Mouse (Mus musculus): ENCODE data around the gene Riok2. TPM values are rescaled to one million over a fixed set of nuclear protein-coding genes. Genes with fewer than 3 reads are reported as not detected.

Riok2 gene
- total RNA-seq, 1 experiment from 2014 or later, result 82.4 TPM

DNA sequence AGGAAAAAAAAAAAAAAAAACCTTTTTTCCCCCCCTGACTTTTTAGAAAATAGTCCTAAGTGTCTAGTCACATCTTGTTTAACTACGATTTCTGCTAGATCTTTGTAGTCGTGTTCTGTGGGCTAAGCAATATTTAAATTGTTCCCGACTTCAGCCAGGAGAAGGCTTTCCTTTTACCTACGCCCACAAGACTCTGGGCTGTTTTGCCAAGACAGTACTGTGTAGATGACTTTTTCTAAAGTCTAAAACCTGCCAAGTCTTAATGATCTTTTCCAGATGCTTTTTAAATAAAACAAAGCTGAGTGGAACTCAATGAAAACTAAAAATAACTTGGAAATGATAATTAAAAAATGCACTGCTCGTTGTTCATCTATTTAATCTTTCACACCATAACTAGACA lies 28.9 kb downstream of the Riok2 start:
- no peak for ATAC-seq (replicated peaks in 1 of 2; ENCODE audit: insufficient read depth in 1 of 2, low FRiP score in 2 of 2, low TSS enrichment in 1 of 2, low read depth in 1 of 2, poor library complexity in 2 of 2, severe bottlenecking in 2 of 2)

DNA sequence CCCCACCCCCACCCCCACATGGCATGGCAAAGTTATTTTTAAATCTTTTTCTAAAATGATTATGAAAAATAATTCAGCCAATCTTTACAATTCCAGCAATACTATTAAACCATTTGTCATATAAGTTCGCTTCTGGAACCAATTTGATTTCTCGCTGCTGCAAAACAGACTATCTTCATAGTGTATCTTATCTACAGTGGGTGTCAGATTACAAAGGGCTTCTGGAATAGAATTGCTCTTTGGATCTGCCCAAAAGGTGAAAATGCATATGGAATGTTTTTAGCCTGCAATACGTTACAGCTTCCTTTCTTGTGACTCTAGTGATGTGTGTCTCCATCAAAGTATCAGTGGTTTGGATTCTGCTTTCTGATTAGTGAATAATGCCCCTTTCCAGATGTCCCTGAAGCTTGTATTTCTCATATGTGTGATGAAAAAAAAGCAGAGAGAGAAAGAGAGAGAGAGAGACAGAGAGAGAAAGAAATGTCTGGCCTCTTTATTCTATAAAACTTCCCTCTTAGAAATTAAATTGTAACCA lies 29.5 kb downstream of the Riok2 start:
- ATAC-seq (replicated peaks in 1 of 2; ENCODE audit: insufficient read depth in 1 of 2, low FRiP score in 2 of 2, low TSS enrichment in 1 of 2, low read depth in 1 of 2, poor library complexity in 2 of 2, severe bottlenecking in 2 of 2), result no peak

DNA sequence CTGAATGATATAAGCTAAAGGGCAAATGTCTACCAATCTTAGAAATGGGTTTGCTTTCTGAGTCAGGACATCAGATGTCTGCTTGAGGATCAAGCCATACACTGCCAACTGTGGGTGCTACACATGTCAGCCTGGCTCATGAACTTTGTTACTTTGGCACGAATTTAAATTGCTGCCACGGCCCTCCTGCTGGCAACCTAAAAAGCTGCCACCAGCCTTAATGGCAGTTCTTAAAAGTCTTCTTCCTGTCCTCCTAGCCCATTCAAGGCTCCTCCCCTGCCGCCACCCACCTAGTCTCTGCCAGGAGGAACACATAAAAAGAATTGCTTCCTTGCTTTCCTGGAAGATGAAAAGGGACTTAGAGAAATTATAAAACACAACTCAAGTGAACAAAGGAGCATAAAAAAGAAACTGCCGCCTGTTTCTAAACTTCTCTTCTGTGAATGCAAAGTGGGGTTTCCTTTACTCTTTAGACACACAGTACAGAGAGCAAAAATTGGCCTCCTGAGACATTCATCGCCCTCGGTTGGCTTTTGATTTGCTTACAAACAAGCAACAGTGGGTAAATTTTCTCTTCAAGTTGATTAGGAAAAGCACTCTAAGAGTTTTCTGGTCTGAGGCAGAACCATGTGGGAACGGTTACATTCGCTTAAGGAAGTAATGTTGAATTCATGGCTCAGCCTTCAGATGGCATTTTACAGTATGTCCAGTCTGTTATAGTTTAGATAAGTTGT lies 30.9 kb downstream of the Riok2 start:
- peak in 1 of 2 experiments; percentile 38; a peak in 1 of 4 replicates for ATAC-seq (replicated peaks in 1 of 2; ENCODE audit: insufficient read depth in 1 of 2, low FRiP score in 2 of 2, low TSS enrichment in 1 of 2, low read depth in 1 of 2, poor library complexity in 2 of 2, severe bottlenecking in 2 of 2)

DNA sequence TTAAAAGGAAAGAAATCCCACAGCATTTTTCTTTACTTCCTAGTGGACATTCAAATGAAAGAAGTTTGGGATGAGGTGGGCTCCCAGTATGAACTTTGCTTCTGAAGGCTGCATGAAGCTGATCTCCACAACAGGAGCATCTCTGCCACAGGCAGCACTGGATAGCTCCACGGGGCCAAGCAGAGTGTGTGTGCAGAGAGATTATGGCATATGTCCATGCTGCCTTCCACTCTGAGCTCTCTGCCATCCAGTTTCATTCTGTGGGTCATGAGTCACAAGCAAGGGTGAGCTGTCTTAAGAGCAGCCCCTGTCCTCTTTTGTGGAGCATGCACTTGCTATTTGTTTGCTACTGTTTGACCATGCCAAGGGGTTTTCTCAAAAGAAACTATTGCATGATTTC lies 31.5 kb downstream of the Riok2 start:
- no peak for ATAC-seq (replicated peaks in 1 of 2; ENCODE audit: insufficient read depth in 1 of 2, low FRiP score in 2 of 2, low TSS enrichment in 1 of 2, low read depth in 1 of 2, poor library complexity in 2 of 2, severe bottlenecking in 2 of 2)

DNA sequence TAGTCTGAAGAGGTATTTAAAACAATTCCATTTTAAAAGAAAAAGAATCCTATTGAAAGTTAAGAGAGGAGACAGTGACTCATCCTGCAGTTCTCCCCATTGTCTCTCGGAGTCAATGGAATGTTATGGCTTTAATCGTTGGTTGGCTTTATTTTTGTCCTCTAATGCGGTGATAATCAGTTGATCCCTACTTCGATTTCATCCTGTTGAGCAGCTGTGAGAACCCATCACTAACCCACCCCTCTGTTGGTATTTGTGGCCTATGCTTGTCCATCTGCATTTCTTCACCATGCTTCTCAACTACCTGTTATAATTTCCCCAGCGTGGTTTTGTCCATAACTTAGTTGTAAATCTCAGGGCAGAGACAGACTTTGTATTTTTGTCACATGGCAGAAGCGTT lies 34.0 kb downstream of the Riok2 start:
- ATAC-seq (replicated peaks in 1 of 2; ENCODE audit: insufficient read depth in 1 of 2, low FRiP score in 2 of 2, low TSS enrichment in 1 of 2, low read depth in 1 of 2, poor library complexity in 2 of 2, severe bottlenecking in 2 of 2), result no peak

DNA sequence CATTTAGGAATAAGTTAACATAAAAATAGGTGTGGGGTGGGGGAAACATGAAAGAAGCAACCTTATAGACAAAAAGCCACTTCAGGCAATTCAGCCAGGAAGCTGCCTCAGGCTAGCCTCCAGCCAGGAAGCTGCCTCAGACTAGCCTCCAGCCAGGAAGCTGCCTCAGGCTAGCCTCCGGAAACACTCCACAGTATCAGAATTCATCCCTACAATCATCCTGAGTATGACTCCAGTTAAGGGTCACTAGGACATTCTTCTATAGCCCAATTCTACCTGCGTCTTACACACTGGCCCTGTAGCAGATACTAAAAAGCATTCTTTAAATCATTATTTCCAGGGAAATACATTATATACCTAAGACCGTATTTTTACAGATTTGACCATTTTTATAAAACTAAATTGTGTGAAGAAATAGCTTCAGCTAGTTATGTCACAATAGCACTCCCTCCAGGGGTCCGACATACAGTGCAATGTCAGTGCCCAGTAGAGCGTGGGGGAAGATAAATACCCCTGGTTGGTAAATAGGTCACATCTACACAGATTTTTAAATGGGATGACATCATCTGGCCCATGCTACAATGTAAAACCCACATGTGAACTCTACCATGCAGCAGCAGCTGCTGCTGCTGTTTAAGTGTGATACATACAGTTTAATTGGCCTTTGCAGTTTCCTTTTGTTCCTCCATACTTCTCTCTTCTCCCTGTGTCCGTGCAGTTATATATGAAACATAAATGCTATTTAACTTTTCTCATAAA lies 34.8 kb downstream of the Riok2 start:
- ATAC-seq (replicated peaks in 1 of 2; ENCODE audit: insufficient read depth in 1 of 2, low FRiP score in 2 of 2, low TSS enrichment in 1 of 2, low read depth in 1 of 2, poor library complexity in 2 of 2, severe bottlenecking in 2 of 2), result no peak

DNA sequence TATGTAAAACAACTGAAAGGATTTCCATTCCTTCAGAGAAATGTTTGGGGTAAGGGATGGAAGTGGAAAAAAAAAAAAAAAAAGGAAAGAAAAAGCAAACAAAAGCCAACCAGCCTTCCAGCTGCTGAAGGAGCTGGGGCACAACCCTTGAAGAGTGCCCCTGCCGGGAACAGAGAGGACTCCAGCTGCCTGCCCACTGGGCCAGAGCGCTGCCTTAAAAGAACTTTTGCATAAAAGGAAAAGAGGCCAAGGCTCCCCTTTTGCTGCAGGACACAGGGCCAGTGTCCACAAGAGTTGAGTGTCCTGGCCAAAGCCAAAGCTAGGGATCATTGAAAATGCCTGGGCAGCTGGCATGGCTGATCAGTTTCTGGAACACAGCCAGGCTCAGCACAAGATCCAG lies 35.5 kb downstream of the Riok2 start:
- no peak for ATAC-seq (replicated peaks in 1 of 2; ENCODE audit: insufficient read depth in 1 of 2, low FRiP score in 2 of 2, low TSS enrichment in 1 of 2, low read depth in 1 of 2, poor library complexity in 2 of 2, severe bottlenecking in 2 of 2)

DNA sequence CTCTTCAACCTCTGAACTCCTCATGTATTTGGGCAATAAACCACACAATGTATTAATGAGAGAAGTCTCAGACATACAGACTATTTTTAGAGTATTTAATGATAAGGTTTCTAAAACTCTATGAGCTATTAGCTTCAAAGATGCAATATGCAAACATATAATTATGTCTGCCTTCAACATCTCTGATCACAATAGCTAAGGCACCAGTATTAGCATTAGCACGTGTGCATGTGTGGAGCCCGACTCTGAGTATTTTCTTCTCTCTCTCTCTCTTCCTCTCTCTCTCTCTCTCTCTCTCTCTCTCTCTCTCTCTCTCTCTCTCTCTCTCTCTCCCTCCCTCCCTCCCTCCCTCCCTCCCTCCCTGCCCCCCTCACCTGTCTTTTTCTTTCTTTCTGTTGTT lies 37.3 kb downstream of the Riok2 start:
- no peak for ATAC-seq (replicated peaks in 1 of 2; ENCODE audit: insufficient read depth in 1 of 2, low FRiP score in 2 of 2, low TSS enrichment in 1 of 2, low read depth in 1 of 2, poor library complexity in 2 of 2, severe bottlenecking in 2 of 2)

DNA sequence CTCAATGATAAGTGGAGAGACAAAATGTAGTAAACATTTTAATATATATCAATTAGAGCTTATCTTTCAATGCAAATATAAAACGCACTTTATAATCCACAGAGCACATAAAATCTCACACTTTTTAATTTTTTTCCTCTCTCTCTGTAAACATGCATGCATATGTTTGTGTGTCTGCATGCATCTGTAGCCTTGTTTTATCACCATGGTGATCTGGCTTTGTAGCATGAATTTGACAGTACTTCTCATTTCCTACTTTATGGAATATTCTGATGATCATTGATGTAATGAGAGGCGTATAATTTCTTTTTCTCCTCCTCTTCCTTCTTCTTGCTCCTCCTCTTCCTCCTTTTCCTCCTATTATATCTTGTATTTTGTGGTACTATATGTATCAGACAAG lies 38.1 kb downstream of the Riok2 start:
- no peak for ATAC-seq (replicated peaks in 1 of 2; ENCODE audit: insufficient read depth in 1 of 2, low FRiP score in 2 of 2, low TSS enrichment in 1 of 2, low read depth in 1 of 2, poor library complexity in 2 of 2, severe bottlenecking in 2 of 2)

DNA sequence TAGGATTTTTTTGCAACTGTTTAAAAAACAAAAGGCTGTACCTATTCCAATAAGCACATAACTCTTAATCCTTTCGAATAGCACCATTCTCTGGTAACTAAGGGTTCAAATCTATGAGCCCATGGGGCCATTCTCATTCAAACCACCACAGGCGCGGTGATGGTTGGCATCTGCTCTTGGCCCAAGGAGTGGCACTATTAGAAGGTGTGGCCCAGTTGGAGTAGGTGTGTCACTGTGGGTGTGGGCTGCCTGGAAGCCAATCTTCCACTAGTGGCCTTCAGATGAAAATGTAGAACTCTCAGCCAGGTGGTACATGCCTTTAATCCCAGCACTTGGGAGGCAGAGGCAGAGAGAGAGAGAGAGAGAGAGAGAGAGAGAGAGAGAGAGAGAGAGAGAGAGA lies 40.1 kb downstream of the Riok2 start:
- ATAC-seq (replicated peaks in 1 of 2; ENCODE audit: insufficient read depth in 1 of 2, low FRiP score in 2 of 2, low TSS enrichment in 1 of 2, low read depth in 1 of 2, poor library complexity in 2 of 2, severe bottlenecking in 2 of 2), result no peak

DNA sequence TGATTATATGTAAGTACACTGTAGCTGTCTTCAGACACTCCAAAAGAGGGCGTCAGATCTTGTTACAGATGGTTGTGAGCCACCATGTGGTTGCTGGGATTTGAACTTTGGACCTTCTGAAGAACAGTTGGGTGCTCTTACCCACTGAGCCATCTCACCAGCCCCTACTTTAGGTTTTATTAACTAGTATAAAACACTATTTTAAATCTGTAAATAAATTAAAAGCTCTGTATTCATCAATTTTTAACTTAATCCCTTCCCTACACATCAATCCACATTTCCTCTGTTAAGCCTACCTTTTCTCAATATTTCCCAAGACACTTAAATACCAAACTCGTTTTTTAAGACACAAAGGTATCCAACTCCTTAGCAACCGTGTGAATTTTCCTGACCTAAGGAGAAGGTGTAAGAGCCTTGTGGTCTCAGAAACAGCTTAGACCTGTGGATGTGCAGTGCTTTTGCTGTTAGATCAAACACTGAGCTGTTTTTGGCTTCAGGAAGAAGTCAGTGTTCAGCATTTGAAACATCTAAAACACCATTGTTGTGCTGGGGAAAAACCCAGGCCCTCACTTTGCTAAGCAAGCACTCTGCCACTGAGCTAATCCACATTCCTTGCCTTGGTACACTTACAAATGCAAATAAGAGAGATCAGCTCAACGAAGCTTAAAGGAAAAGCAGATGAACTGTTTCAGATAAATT lies 50.6 kb downstream of the Riok2 start:
- no peak for ATAC-seq (replicated peaks in 1 of 2; ENCODE audit: insufficient read depth in 1 of 2, low FRiP score in 2 of 2, low TSS enrichment in 1 of 2, low read depth in 1 of 2, poor library complexity in 2 of 2, severe bottlenecking in 2 of 2)

DNA sequence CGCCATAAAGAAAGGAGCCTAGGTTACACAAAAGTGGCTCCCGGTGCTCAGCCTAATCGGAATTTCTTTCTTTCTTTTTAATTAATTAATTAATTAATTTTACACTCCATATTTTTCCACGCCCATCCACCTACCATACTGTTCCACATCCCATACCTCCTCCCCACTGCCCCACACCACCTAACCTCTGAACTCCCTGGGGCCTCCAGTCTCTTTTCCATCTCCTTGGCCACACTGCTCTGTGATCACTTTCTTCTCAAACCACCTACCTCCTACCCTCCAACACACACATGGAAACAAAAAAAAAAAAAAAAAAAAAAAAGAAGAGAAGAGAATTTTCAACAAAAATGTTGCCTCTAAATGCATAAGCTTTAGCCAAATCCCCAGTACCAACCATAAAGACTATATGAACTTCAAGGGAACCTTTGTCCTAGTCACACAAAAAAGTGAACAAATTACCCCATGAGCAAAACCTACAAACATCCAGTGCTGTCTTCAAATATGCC lies 51.3 kb downstream of the Riok2 start:
- ATAC-seq (replicated peaks in 1 of 2; ENCODE audit: insufficient read depth in 1 of 2, low FRiP score in 2 of 2, low TSS enrichment in 1 of 2, low read depth in 1 of 2, poor library complexity in 2 of 2, severe bottlenecking in 2 of 2), result no peak

DNA sequence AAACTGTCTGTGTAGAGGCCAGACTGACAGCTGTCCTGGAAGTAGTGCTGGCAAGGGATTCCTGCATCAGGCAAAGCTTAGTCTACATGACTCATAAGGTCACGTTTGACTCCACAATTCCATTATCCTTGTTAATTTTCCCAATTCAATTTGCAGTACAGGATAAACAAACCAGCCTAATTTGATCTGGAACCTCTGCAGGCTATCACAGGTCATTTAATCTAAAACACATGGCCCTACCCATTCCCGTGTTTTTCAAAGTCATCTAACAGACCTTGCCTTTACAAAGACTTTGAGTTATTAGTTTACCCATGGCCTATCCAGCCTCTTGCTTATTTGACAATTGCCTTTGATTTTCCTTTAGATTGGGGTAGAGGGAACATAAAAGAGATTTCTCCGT lies 51.8 kb downstream of the Riok2 start:
- ATAC-seq (replicated peaks in 1 of 2; ENCODE audit: insufficient read depth in 1 of 2, low FRiP score in 2 of 2, low TSS enrichment in 1 of 2, low read depth in 1 of 2, poor library complexity in 2 of 2, severe bottlenecking in 2 of 2), result no peak

DNA sequence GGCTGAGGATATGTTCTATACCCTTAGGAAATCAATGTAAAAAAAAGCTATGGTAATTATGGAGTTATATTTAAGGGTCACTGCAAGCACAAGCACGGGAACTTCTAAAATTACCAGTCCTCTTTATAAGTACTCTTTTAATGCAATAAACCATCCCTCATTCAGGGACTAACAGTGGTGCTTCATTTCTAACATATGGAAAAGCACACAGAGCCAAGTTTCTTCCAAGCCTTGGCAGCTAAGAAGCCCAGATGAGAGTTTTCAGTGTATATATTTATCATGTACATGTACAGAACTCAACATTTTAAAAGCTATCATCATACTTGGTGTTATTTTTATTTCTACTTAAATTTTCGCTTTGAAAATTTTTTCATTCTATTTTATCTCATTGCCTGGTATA lies 54.8 kb downstream of the Riok2 start:
- ATAC-seq (replicated peaks in 1 of 2; ENCODE audit: insufficient read depth in 1 of 2, low FRiP score in 2 of 2, low TSS enrichment in 1 of 2, low read depth in 1 of 2, poor library complexity in 2 of 2, severe bottlenecking in 2 of 2), result no peak

DNA sequence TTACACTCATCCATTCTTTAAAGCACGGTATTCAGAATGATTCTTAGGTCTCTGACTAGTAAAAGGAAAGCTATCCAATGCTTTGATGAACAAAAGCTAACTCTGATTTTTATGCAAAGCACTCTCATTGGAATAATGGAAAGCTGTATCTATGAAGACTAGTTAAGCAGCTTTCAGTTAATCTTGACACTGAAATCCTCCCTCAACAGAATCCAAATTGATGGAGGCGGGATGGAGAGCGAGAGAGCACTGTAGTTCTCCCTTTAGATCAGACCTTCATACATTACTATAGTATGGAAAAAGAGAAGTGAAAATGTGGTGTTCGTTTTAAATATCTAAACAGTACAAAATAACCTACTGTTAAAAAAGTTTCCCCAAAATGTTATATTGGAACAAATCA lies 59.6 kb downstream of the Riok2 start:
- no peak for ATAC-seq (replicated peaks in 1 of 2; ENCODE audit: insufficient read depth in 1 of 2, low FRiP score in 2 of 2, low TSS enrichment in 1 of 2, low read depth in 1 of 2, poor library complexity in 2 of 2, severe bottlenecking in 2 of 2)

DNA sequence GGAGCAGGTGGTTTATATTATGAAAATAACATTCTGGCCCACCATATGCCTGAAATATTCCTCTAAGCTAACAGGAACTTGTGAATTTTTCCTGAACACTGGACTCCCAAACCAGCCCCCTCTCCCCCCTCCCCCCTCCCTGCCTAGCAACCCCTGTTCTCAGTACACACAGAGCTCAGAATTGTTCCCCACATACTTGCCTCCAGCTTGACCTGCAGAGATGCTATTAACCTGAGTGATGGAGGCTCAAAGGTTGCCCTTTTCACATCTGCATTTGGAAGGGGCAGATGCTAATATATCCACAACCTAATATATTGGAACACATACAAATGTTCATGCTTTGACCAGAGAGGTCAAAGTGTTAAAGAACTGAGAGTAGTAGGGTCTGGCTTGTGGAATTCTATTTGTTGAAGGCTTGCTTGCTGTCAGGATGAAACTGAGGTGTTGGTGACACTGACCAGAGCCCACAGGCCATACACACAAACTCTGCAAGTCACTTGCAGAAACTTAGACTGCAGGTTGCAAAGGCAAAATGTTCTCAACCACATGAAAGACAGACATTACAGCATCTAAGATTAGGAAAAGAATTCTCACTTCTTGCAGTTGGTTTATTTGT lies 64.6 kb downstream of the Riok2 start:
- no peak for ATAC-seq (replicated peaks in 1 of 2; ENCODE audit: insufficient read depth in 1 of 2, low FRiP score in 2 of 2, low TSS enrichment in 1 of 2, low read depth in 1 of 2, poor library complexity in 2 of 2, severe bottlenecking in 2 of 2)

DNA sequence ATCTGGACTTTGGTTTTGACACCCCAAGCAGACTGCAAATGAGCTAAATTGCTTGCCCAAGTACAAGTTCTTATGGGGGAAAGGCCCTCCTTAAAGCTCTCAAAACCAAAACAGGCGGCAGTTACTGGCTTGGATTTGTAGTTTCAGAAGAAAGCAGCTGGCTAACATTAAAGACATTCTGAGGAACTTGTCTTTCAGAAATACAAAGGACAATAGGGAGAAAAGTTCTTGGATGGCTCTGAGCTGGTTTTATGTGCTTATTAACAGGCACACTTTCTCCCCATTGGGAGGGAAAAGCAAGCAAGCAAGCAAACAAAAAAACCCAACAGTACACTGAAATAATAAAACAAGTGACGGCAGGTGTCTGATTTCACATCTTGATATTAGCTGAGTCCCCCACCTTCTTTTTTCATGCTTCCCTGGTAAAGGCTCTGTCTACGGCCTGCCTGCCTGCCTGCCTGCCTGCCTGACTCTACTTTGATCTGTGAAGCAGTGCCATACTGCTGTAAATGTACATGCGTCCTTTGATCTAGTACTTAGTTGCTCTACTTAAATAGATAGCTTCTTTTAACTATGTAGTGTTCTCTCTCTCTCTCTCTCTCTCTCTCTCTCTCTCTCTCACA lies 67.9 kb downstream of the Riok2 start:
- no peak for ATAC-seq (replicated peaks in 1 of 2; ENCODE audit: insufficient read depth in 1 of 2, low FRiP score in 2 of 2, low TSS enrichment in 1 of 2, low read depth in 1 of 2, poor library complexity in 2 of 2, severe bottlenecking in 2 of 2)
